Mouse (Mus musculus) mammary gland, adult 2 months (tissue): ENCODE measurements around the gene Cbx5. TPM values are rescaled to one million over a fixed set of nuclear protein-coding genes. Genes with fewer than 3 reads are reported as not detected.

Experiments used
- polyA plus RNA-seq: library from polyadenylated mRNA; depleted of rRNA; stranded (reverse); fragments of >200 nt; gene quantifications from 2 replicates; pipeline ENCODE4 v1.2.3, GENCODE M21; 2012; ENCODE audit warnings: low replicate concordance; rRNA removed

The Cbx5 gene
- polyA plus RNA-seq = 5.7 and 18.2 TPM in 2 replicates

DNA sequence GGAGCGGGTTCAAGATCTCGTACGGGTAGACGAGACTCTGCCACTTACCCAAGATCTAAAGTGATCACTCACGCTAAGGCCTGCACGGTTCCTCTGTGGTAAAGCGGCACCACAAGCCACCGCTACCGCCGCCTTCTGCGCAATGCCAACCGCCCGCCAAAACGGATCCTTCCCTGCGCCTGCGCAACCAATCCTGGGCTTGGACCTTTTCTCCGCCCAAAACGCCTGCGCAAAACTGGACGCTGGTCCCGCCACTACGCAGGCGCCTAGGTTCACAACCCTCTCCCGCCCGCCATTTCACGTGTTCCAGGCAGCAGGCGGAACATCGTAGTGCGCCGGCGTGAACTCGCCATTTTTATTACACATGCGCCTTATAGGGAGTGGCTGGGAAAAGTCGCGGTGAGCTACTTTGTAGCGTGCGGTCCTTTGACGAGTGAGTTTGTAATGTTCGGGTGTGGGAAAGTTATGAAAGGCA, at the start of gene Cbx5:
Cbx5 (minus strand) TSS at position 132 of the 475 bp plus-strand sequence.

DNA sequence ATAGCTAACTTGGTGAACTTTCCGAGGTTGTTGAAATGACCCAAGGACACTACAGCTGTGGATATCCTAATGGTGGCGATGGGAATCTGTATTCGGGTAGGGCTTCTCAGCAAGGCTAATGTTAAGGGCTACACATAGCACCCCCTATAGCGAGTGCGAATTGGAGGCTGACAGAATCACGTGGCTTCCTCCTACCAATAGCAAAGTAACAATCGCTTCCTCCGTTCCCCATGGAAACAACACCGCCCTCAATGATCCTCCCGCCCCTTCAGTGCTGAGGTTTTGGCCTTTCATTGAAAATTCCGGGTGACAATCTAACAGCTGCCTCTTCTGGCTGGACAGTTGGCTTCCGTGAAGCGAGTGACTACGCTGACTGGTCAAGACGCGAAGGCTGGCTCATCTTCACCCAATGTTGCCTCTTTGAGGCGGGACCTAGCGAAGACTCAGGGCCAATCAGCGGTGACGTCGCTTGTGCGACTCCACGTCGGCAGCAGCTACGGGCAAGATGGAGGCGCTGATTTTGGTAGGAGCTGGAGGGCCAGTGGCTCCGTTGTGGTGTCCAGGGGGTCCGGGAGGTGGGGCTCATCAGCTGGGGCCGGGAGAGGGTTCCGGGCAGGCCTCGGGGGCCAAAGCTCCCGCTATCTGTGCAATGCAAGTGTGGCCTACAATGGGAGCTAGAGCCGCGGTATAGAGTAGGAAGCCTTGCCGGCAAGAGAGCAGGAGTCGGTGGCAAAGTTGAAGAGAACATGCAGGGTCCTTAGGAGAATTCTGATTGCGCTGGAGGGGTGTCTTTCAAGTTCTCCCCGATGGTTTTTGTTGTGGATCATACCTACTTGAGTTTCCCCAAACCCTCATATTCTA, 33.0 kb upstream of the Cbx5 start, which contains the start of gene Copz1:
Copz1 (plus strand) TSS at position 296 of the 861 bp plus-strand sequence.

DNA sequence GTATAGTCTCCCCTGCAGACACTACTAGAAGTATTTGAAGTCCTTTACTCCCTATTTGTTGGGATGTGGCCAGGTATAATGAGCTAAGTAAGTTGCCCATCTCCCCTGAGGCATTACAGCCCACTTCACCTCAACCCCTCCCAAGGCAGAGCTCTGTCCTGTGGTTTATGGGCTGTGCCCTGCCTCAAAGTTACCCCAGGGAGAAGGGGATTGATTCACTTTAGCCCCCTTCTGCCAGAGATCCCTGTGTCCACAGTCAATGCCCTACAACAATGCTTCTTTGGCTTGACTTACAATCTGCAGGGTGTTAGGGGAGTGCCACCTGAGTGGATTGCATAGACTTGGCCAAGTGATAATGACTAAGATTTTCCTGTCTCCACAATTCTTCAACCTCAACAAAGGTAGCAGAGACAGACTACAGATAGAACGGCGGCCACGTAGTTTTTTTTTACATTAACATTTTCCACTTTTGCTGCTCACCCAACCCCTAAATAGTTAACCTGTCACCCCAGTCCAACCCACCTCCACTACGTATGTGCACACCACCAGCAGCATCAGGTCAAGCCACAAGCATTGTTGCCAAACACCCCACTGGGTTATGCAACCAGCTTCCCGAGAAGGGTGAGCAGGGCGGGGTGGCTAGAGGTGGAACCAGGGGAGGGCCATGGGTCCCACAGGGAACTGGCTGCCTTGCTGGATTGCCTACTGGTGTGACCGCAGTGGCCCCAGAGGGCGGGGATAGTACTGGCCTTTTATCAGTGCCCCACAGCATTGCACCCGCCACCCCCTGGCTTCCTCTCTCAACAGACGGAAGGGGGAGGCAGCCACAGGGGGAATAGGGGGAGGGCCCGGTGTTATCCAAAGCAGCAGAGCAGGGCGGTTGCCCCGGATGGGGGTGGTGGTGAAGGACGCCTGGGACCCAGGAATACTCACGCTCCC, 18.4 kb upstream of the Cbx5 start, which contains the start of gene Nfe2:
Nfe2 (minus strand) TSS at position 614 of the 939 bp plus-strand sequence.

DNA sequence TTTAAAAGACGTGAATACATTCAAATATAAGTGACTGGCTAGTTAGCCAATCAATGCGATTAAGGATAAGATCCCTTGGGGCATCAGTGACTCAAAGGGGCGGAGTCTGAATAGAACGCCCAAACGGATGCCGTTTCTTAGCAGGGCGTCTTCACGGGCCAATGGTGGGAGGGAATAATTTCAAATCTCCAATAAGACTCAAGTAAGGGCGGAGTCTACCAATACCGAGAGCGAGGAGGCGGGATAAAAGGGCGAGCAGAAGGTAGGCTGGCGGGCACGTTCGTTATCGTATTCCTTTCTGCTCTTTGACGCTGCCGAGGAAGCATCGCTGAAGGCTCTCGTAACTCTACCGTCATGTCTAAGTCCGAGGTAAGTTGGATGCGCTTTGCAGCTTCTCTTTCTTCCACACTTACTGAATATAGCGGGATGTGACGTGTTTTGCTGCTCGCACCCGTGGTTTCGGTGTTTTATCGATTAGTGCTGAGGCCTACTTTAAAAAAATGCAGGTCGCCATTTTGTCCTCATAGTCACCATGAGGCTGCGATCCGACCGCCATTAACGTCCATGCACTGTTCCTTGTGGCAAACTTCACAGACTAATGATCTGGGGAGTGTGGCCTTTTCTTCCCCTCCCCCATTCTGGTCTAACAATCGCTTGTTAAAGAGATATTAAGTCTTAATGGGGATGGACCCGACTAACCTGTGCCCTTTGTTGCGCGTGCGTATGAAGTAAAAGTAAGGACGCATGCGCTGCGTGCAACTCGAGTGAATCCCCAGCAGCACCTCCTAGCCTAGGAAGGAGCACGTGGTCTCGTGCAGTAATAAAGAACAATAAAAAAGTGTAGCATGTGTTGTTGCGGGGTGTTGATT, 778 bp upstream of the Cbx5 start, which contains the start of gene Hnrnpa1:
Hnrnpa1 (plus strand) TSS at position 273 of the 869 bp plus-strand sequence.

GRCm38 (mm10) chr15:103167042-103167615, 72.5 kb downstream of the Cbx5 start, which contains the start of gene Smug1:
TSS of gene Smug1 (minus strand) at chr15:103167092.

Other genes with a start within 250 kb of the Cbx5 start
- gene Hoxc8, start 249.2 kb downstream of the Cbx5 start, polyA plus RNA-seq = 12.5 and 20.6 TPM in 2 replicates
- 20.9 and 23.9 TPM in 2 replicates for gene Hoxc6, start 241.6 kb downstream of the Cbx5 start, polyA plus RNA-seq
- 2.9 and 3.3 TPM in 2 replicates for gene Hoxc4, start 220.9 kb downstream of the Cbx5 start, polyA plus RNA-seq
- 22.0 and 22.7 TPM in 2 replicates for gene Smug1, start 72.7 kb downstream of the Cbx5 start, polyA plus RNA-seq
- 37.5 and 59.6 TPM in 2 replicates for gene Hnrnpa1, start 616 bp upstream of the Cbx5 start, polyA plus RNA-seq
- 1.7 and 4.3 TPM in 2 replicates for gene Nfe2, start 18.6 kb upstream of the Cbx5 start, polyA plus RNA-seq
- gene Copz1, start 32.9 kb upstream of the Cbx5 start, polyA plus RNA-seq = 70.2 and 156 TPM in 2 replicates
- 0.10 and 0.14 TPM in 2 replicates for gene Gpr84, start 70.8 kb upstream of the Cbx5 start, polyA plus RNA-seq
- 46.7 and 63.1 TPM in 2 replicates for gene Zfp385a, start 100.3 kb upstream of the Cbx5 start, polyA plus RNA-seq
- 22.0 and 27.6 TPM in 2 replicates for gene Itga5, start 126.9 kb upstream of the Cbx5 start, polyA plus RNA-seq
- not detected in 2 replicates for gene Gtsf1, start 190.7 kb upstream of the Cbx5 start, polyA plus RNA-seq
- not detected in 2 replicates for gene Gtsf2, start 208.7 kb upstream of the Cbx5 start, polyA plus RNA-seq
- gene Nckap1l, start 214.0 kb upstream of the Cbx5 start, polyA plus RNA-seq = 30.1 and 37.6 TPM in 2 replicates